Mouse (Mus musculus): ENCODE results near the gene Ift140.

The Ift140 gene

DNA sequence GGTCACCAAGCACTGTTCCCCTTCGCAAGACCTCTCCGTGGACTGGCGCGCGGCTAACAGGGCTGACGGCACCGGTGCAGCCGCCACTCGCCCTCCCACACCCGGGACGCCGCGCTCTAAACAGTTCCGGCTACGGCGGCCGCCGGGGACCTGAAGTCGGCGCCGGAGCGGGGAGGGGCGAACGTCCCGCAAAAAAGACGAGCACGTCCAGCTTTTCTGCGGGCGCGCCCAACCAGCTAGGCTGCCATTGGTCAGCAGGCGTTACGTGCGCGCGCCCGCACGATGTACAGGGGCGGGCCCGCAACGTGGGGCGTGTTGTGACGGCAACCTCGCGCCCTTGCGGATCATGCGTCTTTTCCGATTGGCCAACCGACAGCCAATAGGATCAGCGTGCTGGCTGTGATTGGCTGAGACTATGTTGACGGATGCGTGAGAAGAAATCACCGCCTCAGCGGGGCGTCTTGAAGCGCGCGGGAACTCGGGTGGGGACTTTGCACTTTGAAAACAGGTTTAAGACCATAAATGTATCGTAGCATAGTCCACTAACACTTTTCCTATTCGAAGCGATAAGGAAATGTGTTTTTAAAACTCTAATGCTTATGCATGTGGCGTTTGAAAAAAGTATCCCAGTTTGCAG lies at the start of gene Ift140, which contains the start of gene Cramp1l:
Ift140 (plus strand) TSS at position 431 of the 637 bp plus-strand sequence.
Cramp1l (minus strand) TSS at position 134 of the 637 bp plus-strand sequence.
- in situ Hi-C loops (cut with MboI; ENCODE audit: unreplicated experiment in 2 of 2), result loop anchor here (5.0 kb wide), 1 partner anchor 78 kb away; the partner anchor contains the start of gene Mapk8ip3 (in 2 of the 2)

DNA sequence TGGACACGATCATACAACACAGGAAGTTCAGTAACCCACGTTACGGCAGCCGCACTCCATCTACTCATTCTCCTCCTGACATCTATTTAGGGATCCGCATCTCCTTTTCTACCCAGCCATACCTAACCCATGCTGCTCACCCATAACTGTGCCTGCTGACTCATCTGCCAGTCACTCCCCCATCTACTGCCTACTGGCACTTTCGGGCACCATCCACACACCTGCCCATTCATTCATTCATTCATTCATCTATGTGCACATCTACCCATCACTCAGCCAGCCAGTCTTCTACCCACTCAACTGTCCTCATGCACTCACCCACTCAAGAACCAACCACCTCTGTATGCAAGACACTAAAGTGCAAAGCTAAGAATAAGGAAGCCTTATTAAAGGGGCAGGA lies 28.7 kb upstream of the Ift140 start:
- in situ Hi-C loops (cut with MboI; ENCODE audit: unreplicated experiment in 2 of 2), result no loop called here

DNA sequence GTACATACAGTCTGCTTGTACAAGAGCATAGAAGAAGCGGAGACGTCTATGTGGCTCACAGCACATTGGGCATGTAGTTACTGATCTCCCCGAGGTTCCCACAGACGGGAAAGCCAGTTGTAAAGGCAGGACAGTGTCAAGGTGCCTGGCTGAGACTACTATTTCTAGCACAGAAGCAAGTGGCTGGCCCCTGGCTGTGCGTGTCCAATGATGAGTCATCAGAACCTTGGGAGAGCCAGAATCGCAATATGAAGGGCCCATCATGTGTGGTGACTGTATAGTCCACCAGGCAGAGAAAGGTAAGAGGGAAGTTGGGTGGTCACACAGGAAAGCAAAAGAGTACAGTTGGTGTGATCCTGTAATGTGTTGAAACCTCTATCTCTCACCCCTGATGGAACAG lies 21.2 kb upstream of the Ift140 start:
- in situ Hi-C loops (cut with MboI; ENCODE audit: unreplicated experiment in 2 of 2), result no loop called here

DNA sequence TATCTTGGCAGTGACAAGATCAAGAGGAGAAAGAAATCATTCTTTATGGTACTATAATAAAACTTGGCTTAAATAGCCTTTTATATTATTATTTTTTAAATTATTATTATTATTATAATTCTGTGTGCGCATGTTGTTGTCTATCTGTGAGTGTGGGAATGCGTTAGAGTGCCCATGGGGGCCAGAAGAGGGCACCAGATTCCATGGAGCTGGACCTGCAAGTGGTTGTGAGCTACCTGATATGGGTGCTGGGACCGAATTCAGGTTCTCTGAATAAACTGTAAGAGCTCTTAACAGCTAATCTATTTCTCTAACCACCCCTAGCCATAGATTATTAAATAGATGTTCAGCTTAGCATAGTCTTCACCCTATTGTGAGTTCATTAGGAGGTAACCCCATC lies 10.8 kb upstream of the Ift140 start:
- in situ Hi-C loops (cut with MboI; ENCODE audit: unreplicated experiment in 2 of 2), result no loop called here

DNA sequence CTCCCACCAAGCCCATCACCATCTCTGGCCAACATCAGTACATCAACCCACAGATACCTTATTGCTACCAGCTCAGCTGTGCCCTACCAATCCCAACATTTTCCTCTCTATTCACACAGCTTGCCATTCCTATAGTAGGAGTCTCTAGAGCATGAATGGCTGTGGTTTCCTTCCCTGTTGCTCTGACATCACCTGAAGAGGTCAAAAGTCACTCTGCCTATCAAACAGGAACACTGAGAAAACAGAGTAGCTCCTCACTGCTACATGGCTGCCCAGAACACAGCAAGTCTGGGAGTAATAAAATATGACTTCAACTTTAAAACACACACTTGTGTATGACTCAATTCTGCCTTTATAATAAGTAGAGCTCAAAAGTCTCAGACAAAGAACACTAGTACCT lies 8.4 kb upstream of the Ift140 start:
- in situ Hi-C loops (cut with MboI; ENCODE audit: unreplicated experiment in 2 of 2), result no loop called here

DNA sequence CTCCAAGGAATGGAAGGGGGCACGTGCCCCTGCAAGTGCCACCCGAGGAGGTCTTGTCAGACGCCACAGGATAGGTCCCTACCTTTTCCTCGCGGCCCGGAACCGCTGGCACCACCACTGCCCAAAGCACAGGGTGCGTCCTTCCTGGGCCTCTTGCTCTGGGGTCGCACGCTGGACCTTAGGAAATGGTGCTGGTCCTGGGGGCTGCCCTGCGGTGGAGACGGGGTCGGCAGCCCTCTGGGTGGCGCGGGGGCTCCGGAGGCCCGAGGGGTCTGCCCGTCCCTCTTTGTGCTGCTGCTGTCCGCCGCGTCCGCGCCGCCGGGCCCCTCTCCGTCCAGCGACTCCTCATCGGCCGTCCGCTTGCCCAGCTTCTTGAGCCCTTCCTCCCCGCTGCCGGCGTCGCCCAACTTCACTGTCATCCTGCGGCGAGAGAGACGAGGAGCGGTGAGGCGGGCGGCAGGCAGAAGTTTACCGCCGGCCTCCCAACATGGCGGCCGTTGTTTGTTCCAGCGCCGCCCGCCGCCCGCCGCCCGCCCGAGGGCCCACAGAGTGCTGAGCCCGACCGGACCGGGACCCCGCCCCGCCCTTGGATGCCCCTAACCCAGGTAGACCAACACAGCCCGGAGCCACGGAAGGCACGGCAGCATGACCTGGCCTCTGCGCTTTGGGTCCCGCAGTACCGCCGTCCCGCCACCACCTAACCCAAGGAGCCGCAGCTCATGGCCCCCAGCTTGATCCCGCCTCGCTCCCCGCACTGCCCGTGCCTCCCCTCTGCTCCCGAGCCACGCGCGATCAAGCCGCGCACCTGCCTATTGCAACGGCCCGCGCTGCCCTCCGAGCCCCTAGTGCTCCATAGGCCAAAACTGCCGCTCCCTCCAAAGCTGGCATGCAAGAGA lies 2.0 kb upstream of the Ift140 start:
- in situ Hi-C loops (cut with MboI; ENCODE audit: unreplicated experiment in 2 of 2), result no loop called here

DNA sequence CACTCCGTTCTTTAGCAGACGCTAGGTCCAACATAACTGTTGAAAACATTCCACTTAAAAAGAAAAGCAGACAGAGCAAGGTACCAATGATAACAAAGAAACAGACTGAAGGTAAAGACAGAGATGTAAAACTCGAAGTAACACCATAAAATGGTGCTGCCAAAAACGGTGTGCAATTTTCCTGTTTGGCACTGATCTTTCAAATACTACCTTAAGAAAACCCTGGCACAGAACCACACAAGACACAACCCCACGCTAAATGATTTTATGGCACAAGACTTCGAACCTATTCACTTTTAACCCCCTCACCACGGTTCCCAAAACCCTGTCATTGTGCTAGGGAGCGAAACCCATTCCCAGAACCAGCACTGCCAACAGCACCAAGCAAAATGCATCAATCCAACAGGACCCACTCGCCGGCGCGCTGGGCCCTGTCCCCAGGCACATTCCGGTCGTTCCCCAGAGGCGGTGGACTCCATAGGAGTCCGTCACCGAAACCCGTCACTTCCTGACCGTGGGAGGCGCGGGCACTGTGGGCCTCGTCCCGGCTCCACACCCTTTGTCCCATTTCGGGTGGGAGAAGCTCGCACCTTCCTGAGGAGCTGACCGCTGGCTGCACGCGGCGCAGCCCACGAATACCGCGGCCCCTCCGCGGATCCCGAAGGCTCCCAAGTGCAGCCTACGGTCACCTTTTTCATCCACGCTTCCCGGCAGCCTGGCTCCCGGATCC lies 879 bp upstream of the Ift140 start:
- in situ Hi-C loops (cut with MboI; ENCODE audit: unreplicated experiment in 2 of 2), result loop anchor here (5.0 kb wide), 1 partner anchor 78 kb away; the partner anchor contains the start of gene Mapk8ip3 (in 2 of the 2)

DNA sequence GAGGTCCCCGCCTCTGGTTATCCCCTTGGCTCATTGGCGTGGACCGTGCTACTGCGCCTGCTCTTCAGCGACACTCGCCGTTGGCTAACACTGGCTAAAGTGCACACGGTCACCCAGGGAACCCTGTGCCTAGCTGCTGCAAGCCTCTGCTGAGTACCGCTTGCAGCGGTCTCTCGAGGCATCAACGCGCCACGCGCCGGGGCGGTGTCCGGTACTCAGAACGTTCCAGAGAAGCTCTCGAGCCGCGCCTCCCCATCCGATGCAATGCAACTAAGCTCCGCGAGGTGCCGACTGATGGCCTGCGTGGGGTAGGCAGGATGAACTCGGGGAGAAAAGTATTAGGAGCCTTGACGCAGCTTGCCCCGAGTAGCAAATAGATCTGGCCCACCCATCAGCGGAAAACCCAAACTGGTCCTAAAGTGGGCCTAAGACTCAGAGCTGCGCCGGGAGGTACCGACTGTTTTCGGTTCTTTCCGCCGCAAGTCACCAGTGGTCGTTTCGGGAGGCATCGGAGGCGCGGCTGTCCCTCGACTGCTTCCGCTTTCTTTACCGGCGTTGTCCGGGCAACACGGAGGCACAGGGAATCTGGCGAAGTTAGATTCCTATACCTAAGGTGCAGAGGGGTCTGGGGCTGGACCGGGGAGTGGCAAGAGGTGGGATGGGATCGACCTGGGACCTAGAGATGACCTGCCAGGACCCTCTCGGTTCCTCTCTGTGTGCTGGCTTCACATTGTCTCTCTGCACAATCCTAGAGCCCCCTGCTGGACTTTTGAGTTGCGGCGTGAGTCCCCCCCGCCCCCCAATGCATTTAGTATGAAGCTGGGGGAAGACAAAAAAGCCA lies 627 bp downstream of the Ift140 start:
- in situ Hi-C loops (cut with MboI; ENCODE audit: unreplicated experiment in 2 of 2), result loop anchor here (5.0 kb wide), 1 partner anchor 79 kb away; the partner anchor contains the start of gene Mapk8ip3 (in 2 of the 2)

DNA sequence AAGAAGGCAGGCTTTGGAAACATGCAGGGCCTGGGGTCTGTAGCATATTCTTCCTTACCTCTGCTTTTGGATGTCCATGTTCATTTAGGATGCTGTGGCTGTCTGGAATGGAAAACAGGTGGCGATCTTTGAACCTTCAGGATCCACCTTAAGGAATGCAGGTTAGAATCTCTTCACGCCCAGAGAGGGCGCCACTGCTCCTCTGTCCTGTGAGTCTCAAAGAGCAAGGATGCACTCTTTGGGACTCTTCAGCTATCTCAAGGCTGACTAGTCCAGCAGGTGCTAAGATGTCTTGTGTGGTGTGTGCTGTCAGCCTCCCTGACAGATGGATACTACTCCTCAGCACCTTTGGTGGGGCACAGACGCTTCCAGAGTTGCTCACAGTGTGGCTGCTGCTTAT lies 20.3 kb downstream of the Ift140 start:
- in situ Hi-C loops (cut with MboI; ENCODE audit: unreplicated experiment in 2 of 2), result loop anchor here in 1 of 2 experiments (10.0 kb wide), 1 partner anchor 249 kb away; no protein-coding TSS in a partner anchor

DNA sequence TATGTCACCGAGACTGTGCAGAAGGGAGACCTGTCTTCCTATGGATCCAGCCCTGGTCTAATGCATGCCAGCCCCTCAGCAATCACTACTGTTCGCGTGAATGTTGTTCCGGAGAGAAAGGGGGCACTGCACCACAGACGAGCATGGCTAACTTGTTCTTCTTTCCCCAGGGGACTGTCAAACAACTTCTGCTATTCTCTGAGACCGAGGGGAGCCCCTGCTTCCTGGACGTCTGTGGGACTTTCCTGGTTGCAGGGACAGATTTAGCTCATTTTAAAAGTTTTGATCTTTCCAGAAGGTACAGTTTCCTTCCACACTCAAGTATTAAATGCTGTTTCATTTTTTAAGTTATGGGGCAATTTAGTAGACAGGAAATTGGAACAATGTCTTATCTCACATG lies 29.0 kb downstream of the Ift140 start:
- in situ Hi-C loops (cut with MboI; ENCODE audit: unreplicated experiment in 2 of 2), result no loop called here

DNA sequence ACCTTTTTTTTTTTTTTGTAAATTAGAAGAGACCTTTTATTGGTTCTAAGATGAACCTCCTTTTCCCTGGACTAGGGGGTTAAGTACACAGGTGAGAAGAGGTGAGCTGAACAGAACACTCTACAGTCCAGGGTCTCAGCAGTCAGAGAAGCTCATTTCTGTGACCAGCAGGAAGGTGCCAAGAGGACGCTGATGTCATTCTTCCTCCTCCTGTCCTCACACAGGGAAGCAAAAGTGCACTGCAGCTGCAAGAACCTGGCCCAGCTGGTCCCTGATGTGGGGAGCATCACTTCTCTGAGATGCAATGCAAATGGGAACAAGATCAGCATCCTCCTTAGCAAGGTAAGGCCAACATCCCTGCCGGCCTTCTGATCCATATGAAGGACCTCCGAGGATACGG lies 29.4 kb downstream of the Ift140 start:
- in situ Hi-C loops (cut with MboI; ENCODE audit: unreplicated experiment in 2 of 2), result no loop called here

DNA sequence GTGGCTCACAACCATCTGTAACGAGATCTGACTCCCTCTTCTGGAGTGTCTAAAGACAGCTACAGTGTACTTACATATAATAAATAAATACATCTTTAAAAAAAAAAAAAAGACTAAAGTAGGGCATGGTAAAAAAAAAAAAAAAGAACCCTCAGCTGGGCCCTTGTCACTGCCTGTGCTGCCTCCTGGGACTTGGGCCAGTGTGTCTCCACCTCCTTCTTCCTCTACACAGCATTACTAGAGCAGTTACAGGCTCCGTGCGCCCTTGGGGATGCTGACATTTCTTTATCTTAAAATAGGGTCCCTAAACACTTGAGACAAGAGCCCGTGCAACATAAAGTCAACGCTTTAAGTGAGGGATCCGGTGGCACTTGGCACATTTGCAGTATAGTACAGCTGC lies 31.3 kb downstream of the Ift140 start:
- in situ Hi-C loops (cut with MboI; ENCODE audit: unreplicated experiment in 2 of 2), result no loop called here

DNA sequence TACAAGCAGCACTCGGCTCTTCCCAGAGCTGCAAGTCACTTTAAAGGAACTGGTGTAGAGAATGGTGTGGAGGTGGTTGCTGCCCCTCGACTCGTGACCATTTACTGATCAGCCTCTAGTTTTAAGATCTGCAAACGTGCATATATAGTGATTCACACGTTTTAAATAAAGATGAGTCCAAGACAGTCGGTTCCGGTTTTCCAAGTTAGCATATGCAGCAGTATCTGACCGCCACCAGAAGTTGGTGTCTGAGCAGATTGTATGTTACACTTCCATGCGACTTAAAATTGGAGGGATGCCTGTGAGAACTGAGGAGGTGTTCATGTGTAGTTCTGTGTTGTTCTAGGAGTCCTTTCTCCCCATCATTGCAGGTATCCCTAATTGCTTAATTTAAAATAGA lies 37.4 kb downstream of the Ift140 start:
- in situ Hi-C loops (cut with MboI; ENCODE audit: unreplicated experiment in 2 of 2), result no loop called here

DNA sequence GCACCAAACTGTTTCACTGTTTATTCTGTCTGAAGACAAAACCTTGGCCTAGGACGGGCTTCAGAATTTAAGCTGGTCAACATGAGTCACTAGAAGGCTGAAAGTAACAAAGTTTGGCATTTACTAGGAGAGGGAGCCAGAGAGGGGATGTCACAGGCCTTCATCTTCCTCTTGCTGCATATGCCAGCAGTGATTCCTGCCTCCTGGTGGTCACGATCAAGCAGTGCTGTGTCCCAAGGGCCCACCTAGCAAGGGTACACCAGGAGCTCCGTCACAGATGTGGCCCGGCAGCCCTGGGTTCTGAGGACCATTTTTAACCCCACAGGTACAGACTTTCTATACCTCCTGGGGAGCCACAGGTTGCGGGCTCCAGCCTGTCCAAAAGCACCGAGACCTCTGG lies 41.2 kb downstream of the Ift140 start:
- in situ Hi-C loops (cut with MboI; ENCODE audit: unreplicated experiment in 2 of 2), result no loop called here

DNA sequence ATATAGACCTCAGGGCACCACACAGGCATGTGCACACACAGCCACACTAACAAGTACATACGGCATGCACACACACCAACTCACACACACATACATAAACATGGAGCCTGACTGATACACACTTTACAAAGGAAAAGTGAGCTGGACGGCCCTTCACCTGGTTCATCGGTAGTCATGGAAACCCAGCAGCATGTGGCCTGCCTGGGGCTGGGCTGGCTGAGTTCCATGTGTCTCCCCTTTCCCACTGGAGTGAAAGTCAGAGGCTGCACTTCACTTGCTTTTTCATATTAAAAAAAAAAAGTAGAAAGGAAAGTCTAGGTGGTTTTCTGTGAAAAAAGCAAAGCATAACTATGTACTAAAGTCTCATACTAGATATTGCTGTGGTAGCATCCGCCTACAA lies 47.4 kb downstream of the Ift140 start:
- in situ Hi-C loops (cut with MboI; ENCODE audit: unreplicated experiment in 2 of 2), result no loop called here

DNA sequence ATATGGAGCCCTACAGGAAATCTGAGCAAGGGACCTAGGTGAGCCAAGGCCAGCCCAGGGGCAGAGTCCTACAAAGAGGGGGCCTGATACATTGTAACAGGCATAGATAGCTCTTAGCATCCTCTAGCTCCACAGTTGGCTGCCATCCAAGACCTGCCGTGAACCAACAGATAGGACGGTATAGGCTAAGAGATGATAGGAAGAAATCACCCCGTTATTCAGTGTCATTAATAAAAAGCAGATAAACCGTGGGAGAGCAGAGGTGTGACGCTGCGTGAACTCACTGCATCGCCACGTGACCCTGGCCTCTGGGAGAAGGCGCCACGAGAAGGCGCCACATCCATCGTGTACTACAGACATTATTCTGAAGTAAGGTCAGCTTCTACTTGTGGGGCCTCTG lies 48.0 kb downstream of the Ift140 start:
- in situ Hi-C loops (cut with MboI; ENCODE audit: unreplicated experiment in 2 of 2), result no loop called here

DNA sequence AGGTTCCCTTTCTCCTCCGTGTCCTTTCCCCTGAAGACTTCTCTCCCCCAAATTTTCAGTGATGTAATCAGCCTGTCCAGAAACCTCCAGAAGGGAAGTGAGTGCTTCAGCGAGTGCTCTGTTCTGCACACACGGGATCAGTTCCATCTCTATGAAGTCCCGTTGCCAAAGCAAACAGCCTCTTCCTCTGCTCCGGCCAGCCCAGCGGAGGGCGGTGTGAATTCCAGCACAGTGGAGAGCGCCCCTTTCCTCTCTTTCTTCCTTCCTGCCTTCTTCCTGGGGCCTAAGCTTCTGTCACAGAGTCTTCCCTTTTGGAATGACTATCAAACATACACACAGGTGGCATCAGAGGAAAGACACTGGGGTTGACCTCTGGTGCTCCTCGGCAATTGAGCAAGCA lies 48.5 kb downstream of the Ift140 start:
- in situ Hi-C loops (cut with MboI; ENCODE audit: unreplicated experiment in 2 of 2), result no loop called here

DNA sequence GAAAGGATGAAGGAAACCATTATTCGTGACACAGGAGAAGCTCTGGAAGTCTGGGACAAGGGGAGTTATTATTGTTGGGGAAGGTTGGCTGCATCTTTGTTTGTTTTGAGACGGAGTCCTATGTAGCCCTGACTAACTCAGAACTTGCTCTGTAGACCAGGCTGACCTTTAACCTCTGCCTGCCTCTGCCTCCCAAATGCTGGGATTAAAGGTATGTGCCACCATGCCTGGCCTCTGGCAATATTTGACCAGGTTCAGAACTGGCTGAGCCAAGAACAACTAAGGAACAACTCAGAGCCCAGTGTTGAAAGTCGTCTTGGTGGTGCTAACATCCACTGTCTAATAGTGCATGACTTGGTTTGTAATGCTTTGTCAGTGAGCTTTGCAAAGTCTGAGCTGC lies 49.3 kb downstream of the Ift140 start:
- in situ Hi-C loops (cut with MboI; ENCODE audit: unreplicated experiment in 2 of 2), result no loop called here

DNA sequence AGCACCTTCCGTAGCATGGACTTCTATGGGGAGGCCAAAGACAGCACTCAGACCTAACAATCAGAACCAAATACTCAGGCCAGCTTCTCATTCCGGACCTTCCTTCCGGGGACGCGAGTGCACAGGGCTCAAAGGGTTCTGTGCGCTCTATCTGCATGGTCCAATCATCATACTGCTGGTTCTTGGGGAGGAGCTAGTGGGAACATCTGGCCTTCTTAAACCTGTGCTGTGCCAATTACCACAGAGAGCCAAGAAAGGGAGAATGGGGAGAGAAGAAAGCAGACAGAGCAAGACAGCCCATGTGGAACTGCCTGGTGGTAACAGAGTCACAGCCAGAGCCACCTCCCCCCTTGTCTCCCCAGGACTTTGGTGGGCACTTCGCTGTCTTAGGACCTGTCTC lies 50.7 kb downstream of the Ift140 start:
- in situ Hi-C loops (cut with MboI; ENCODE audit: unreplicated experiment in 2 of 2), result no loop called here

DNA sequence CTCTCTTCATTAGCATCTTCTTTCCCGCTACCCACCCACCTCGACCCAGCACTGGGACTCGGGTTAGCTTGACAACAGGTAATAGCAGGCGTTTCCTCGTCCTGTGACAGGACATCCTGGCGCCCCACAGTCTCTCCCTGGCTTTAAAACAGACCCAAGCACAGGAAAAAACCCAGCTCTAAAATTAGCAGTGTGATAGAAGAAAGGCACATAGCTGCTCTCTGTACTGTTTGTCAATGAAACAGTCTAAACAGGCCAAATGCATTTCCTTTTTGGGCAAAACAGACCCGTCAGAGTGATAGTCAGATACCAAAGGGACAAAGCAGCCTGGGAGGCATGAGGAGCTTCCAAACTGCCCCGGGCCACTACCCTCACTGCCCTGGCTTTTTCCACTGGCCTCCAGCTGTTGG lies 51.6 kb downstream of the Ift140 start:
- in situ Hi-C loops (cut with MboI; ENCODE audit: unreplicated experiment in 2 of 2), result no loop called here
